Mouse (Mus musculus) stomach, postnatal 0 days (tissue): ENCODE results near the gene Mtr.
A peak's percentile ranks its signal among the peaks of the same experiment; 100 is the strongest.

ENCODE experiments used
- CTCF ChIP-seq: IDR thresholded peaks from 2 replicates; pipeline ENCODE4 v1.5.1; 2016; ENCODE audit warnings: antibody characterized with exemption, low read depth, mild to moderate bottlenecking, moderate library complexity
- EP300 ChIP-seq: optimal IDR thresholded peaks from 2 replicates; pipeline ENCODE3; 2016; ENCODE audit warnings: antibody characterized with exemption

DNA sequence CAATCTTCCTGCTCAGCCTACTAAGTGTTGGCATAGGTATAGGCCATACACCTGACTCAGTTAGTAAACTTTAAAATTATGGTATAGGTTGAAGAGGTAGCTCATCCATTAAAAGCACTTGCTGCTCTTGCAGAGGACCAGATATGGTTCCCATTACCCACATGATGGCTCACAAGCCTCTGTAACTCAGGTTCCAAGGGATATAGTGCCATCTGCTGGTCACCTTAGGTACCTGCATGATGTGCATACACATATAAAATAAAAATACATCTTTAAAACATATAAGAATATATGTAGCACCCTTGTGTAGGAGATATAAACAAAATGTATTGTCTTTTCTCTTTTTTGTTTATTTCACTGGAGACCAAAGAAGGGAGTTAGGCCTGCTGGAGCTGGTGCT is 3.6 kb upstream of the Mtr start:
- TF ChIP-seq CTCF (peak; percentile 53), EP300 (no peak)
